Mouse (Mus musculus) MEL (cell line): ENCODE measurements around the gene Kirrel3.

Source experiments
- CTCF ChIP-seq, 3 experiments: IDR thresholded peaks in 2 of 3; conservative IDR thresholded peaks in 1 of 3; 2 replicates each; pipeline ENCODE4 v1.5.1; 2011 to 2012; ENCODE audit warnings: low read length in 3 of 3, low read depth in 2 of 3, mild to moderate bottlenecking in 2 of 3, improper control_type of control experiment in 1 of 3, inconsistent platforms in 1 of 3, mixed read lengths in 1 of 3, moderate library complexity in 1 of 3; ENCODE audit not compliant: control insufficient read depth in 1 of 3, insufficient read depth in 1 of 3, poor library complexity in 1 of 3, severe bottlenecking in 1 of 3
- HCFC1 ChIP-seq: IDR thresholded peaks from 2 replicates; pipeline ENCODE4 v1.6.1; 2012; ENCODE audit warnings: low read depth, mild to moderate bottlenecking, inconsistent platforms, low read length, improper control_type of control experiment, moderate library complexity
- POLR2AphosphoS5 ChIP-seq: IDR thresholded peaks from 2 replicates; pipeline ENCODE4 v1.6.1; 2012; ENCODE audit warnings: low read depth, borderline replicate concordance, mild to moderate bottlenecking, inconsistent platforms, low read length, moderate library complexity, mixed read lengths
- ZNF384 ChIP-seq: IDR thresholded peaks from 2 replicates; pipeline ENCODE4 v1.6.1; 2012; ENCODE audit warnings: low read depth, mild to moderate bottlenecking, inconsistent platforms, low read length, improper control_type of control experiment

- TF ChIP-seq HCFC1 = no peak
- TF ChIP-seq CTCF (IDR thresholded peaks at IDR 0.05 in 2 of 3, conservative IDR thresholded peaks at IDR 0.05 in 1 of 3; ENCODE audit: control insufficient read depth in 1 of 3, insufficient read depth in 1 of 3, low read depth in 2 of 3, low read length in 3 of 3, poor library complexity in 1 of 3, severe bottlenecking in 1 of 3) = no peak
- TF ChIP-seq POLR2AphosphoS5 = no peak
- TF ChIP-seq ZNF384 = no peak
Measured at GRCm38 (mm10) chr9:34988683-34989082, 503.0 kb downstream of the Kirrel3 start.
